Mouse (Mus musculus): ENCODE measurements around the gene Nexn.

GRCm38 (mm10) chr3:152239592-152239991 lies 26.6 kb downstream of the Nexn start:
- TF ChIP-seq POLR2A (IDR thresholded peaks at IDR 0.05; ENCODE audit: low read depth, low read length) (no peak), CTCF (conservative IDR thresholded peaks at IDR 0.05; ENCODE audit: insufficient read depth, insufficient read length, low read depth, low read length) (no peak)

Measured in kidney, adult 2 months (tissue).